Mouse (Mus musculus) ES-E14 (cell line): ENCODE data around the gene Chmp2a.

Experiments
- CHD2 ChIP-seq: IDR thresholded peaks from 2 replicates; pipeline ENCODE4 v1.6.1; 2014; ENCODE audit warnings: mild to moderate bottlenecking, low read depth, low read length, inconsistent platforms
- MAFK ChIP-seq: IDR thresholded peaks from 2 replicates; pipeline ENCODE4 v1.6.1; 2014; ENCODE audit warnings: mild to moderate bottlenecking, low read depth, low read length, inconsistent platforms; ENCODE audit not compliant: insufficient read depth
- ZNF384 ChIP-seq: IDR thresholded peaks from 2 replicates; pipeline ENCODE4 v1.6.1; 2012; ENCODE audit warnings: low read depth, low read length, inconsistent platforms

- TF ChIP-seq ZNF384 (no peak), MAFK (no peak), CHD2 (no peak)
These were observed 4.1 kb upstream of the Chmp2a start for GRCm38 (mm10) chr7:13038621-13039169.
